Mouse (Mus musculus) liver, embryonic 16.5 days (tissue): ENCODE data around the gene Fndc8. TPM values are rescaled to one million over a fixed set of nuclear protein-coding genes. Genes with fewer than 3 reads are reported as not detected.
A peak's percentile ranks its signal among the peaks of the same experiment; 100 is the strongest.
"Not testable (repeated sequence)": the region's sequence is repeated elsewhere in the genome, so short reads cannot be mapped to it uniquely, and the experiment has no call there.

Experiments used
- ATAC-seq: fragments of 200-750 bp; cut with Nextera tagmentation; 2 replicates; pipeline ENCODE4 v1.8.0; 2017; ENCODE audit warnings: low read depth, mild to moderate bottlenecking, moderate number of reproducible peaks, moderate library complexity
- H3K27ac ChIP-seq: fragments of 300-500 bp; sonication (generic); 2 replicates; pipeline ENCODE4 v1.5.1; 2014; ENCODE audit warnings: mild to moderate bottlenecking, low read length
- H3K27me3 ChIP-seq: fragments of 300-500 bp; sonication (generic); 2 replicates; pipeline ENCODE4 v1.6.1; 2014; ENCODE audit warnings: low read depth, low read length, mixed read lengths; ENCODE audit not compliant: control insufficient read depth, insufficient read depth
- H3K36me3 ChIP-seq: fragments of 300-500 bp; sonication (generic); 2 replicates; pipeline ENCODE4 v1.6.1; 2014; ENCODE audit warnings: mild to moderate bottlenecking; ENCODE audit not compliant: control insufficient read depth, insufficient read depth
- H3K4me1 ChIP-seq: fragments of 300-500 bp; sonication (generic); 2 replicates; pipeline ENCODE4 v1.6.1; 2014; ENCODE audit warnings: low read depth, low read length, mixed read lengths; ENCODE audit not compliant: control insufficient read depth
- H3K4me2 ChIP-seq: fragments of 300-500 bp; sonication (generic); 2 replicates; pipeline ENCODE4 v1.6.1; 2014; ENCODE audit warnings: low read depth, low read length, mixed read lengths
- H3K4me3 ChIP-seq: fragments of 300-500 bp; sonication (generic); 2 replicates; pipeline ENCODE4 v1.5.1; 2014; ENCODE audit warnings: low read depth, mild to moderate bottlenecking, low read length
- H3K9ac ChIP-seq: fragments of 300-500 bp; sonication (generic); 2 replicates; pipeline ENCODE4 v1.6.1; 2014; ENCODE audit warnings: low read depth, low read length
- H3K9me3 ChIP-seq: fragments of 300-500 bp; sonication (generic); replicated peaks from 2 replicates; pipeline ENCODE4 v1.6.1; 2016; ENCODE audit warnings: low read length; ENCODE audit not compliant: control insufficient read depth
- WGBS: fragments of 180-500 bp; shearing (Covaris S2); extraction: QIAGEN DNeasy Blood & Tissue Kit; methylation state at CpG from one replicate; pipeline ENCODE4 v1.1.7; 2014; ENCODE audit not compliant: insufficient replicate concordance; 5-methylcytosine and 5-hydroxymethylcytosine counted together
- polyA plus RNA-seq: library from polyadenylated mRNA; unstranded; fragments of >200 nt; fragmentation: Nextera tagmentation; extraction: Ambion mirVana; gene quantifications from 2 replicates; pipeline ENCODE4 v1.2.1, GENCODE M21; 2015

Gene Fndc8
- polyA plus RNA-seq, 1 experiment from 2014 or later = 0.12 TPM

DNA sequence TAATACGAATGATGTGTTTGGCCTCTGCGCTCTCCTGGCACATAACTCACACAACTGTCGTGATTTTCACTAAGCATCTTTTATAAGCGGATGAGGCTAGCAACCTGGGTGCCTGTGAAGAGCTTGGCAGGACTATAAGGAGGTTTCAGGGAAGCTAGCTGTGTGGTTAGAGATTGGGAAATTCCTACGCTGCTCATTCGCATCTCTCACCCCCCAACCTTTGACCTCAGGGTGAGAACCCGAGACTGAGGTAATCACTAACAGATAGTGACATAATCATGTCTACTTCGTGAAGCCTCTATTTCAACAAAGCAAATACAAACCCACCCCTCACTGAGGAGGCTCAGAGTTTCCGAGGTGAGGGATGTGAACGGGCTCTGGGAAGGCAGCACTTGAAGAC, 28.8 kb downstream of the Fndc8 start:
- no peak overlapping the region for H3K9ac ChIP-seq
- H3K4me1 ChIP-seq = no peaks in the 10 kb centered on the region; the same call in 1 of the 2 replicates
- WGBS = 46% methylated on average over 10 of the region's 10 CpGs
- no peak overlapping the region for H3K4me3 ChIP-seq
- H3K36me3 ChIP-seq = no peaks in the 10 kb centered on the region
- peaks cover 5% of the 10 kb centered on the region for H3K27me3 ChIP-seq
- no peaks in the 10 kb centered on the region for H3K9me3 ChIP-seq
- no peak overlapping the region for H3K4me2 ChIP-seq
- H3K27ac ChIP-seq = no peak overlapping the region
- ATAC-seq = no peak

DNA sequence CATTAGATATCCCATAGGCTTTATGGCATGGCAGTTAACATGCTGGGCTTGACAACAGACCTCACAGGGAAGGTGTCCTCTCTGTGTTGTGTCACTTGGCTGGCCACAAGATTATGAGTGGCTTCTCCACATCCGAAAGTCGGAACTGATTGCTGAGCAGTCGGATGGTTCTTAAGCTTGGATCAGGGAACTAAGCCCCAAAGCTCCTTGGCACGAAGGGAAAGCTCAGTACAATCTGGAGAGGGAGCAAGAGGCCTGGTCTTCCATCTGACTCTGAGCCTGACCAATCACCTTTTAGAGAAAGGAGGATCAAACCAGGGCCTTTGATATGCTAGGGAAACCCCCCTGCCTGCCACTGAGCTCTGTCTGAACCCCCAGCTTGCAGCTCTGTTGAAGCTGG, 29.8 kb downstream of the Fndc8 start:
- ATAC-seq = no peak
- 65% methylated on average over 4 of the region's 4 CpGs for WGBS

DNA sequence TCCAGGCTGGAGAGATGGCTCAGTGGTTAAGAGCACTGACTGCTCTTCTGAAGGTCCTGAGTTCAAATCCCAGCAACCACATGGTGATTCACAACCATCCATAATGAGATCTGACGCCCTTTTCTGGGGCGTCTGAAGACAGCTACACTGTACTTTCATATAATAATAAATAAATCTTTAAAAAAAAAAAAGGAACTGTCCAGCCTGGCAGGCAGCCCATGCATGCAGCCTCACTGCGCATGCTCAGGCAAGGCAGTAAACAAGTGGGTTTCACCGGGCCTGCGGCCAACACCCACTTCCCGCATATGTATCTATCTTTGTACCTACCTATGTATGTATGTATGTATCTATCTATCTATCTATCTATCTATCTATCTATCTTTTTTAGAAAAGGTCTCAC, 32.0 kb downstream of the Fndc8 start:
- not testable (repeated sequence) for ATAC-seq, H3K4me2 ChIP-seq, H3K36me3 ChIP-seq, H3K4me1 ChIP-seq, H3K9ac ChIP-seq, H3K27ac ChIP-seq, H3K9me3 ChIP-seq, H3K4me3 ChIP-seq
- H3K27me3 ChIP-seq = peaks cover 20% of the 10 kb centered on the region
- 62% methylated on average over 6 of the region's 6 CpGs for WGBS

More for the DNA sequence above, 29.8 kb downstream of the Fndc8 start:
- no peak overlapping the region for H3K9ac ChIP-seq
- H3K36me3 ChIP-seq = no peaks in the 10 kb centered on the region
- no peak overlapping the region for H3K27ac ChIP-seq
- H3K9me3 ChIP-seq = no peaks in the 10 kb centered on the region
- H3K4me1 ChIP-seq = no peaks in the 10 kb centered on the region; the same call in 1 of the 2 replicates
- H3K4me3 ChIP-seq = no peak overlapping the region
- no peak overlapping the region for H3K4me2 ChIP-seq
- H3K27me3 ChIP-seq = peaks cover 8% of the 10 kb centered on the region

DNA sequence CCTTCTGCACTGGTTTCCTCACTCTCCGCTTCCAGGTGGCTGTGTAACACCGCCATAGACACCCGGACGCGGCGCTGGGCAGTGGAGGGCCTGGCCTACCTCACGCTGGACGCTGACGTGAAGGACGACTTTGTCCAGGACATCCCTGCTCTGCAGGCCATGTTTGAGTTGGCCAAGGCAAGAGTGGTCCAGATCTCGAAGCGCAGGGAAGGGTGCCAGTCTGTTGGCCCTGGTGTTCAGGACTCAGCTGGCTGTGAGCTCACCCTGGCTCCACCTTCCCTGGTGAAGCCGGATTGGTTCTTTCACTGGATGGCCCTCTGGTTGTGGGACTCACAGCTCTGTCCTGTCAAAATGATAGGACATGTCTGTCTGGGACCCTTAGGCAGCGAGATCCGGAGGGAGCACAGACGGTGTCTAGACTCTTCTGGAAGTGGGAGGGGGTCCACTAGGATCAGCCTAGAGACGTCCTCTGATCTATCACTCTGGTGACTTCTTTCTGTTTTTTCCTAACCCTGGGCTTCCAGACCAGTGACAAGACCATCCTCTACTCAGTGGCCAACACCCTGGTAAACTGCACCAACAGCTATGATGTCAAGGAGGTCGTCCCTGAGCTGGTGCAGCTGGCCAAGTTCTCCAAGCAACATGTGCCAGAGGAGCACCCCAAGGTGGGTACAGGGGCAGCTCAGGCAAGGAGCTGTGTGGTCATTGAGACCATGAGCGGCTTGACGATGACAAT, 37.1 kb downstream of the Fndc8 start:
- Histone ChIP-seq H3K27ac (no peak overlapping the region), H3K9me3 (no peaks in the 10 kb centered on the region), H3K4me1 (no peaks in the 10 kb centered on the region; the same call in 1 of the 2 replicates), H3K4me3 (no peak overlapping the region), H3K27me3 (peaks cover 66% of the 10 kb centered on the region), H3K36me3 (no peaks in the 10 kb centered on the region), H3K9ac (no peak overlapping the region), H3K4me2 (no peak overlapping the region)
- no peak for ATAC-seq
- 36% methylated on average over 20 of the region's 20 CpGs for WGBS

DNA sequence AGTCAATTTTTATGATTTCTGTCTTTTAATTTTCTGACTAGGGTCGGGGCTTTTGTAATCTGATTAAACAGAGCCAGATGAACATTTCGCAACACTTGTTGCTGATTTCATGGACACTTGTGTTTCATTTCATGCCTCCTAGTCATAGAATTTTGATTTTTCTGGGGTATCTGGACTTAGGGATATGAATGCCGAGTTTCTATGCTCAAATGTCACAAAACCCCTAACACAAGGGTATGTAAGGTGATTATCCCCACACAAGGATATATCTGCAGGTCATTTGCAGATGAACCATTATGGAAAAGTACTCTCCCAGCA, 37.7 kb downstream of the Fndc8 start:
- peaks cover 72% of the 10 kb centered on the region for H3K27me3 ChIP-seq
- no peak for ATAC-seq

DNA sequence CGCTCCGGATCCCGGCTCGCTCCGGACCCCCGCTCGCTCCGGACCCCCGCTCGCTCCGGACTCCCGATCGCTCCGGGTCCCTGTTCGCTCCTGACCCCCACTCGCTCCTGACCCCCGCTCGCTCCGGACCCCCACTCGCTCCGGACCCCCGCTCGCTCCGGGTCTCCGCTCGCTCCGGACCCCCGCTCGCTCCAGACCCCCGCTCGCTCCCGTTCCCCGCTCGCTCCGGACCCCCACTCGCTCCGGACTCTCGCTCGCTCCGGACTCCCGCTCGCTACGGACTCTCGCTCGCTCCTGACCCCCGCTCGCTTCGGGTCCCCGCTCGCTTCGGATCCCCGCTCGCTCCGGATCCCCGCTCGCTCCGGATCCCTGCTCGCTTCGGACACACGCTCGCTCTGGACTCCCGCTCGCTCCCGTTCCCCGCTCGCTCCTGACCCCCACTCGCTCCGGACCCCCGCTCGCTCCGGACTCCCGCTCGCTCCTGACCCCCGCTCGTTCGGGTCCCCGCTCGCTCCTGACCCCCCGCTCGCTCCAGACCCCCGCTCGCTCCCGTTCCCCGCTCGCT, 38.5 kb downstream of the Fndc8 start:
- H3K36me3 ChIP-seq, H3K27ac ChIP-seq, ATAC-seq, H3K4me1 ChIP-seq, H3K9ac ChIP-seq, H3K9me3 ChIP-seq: not testable (repeated sequence)
- Histone ChIP-seq H3K27me3 (peaks cover 77% of the 10 kb centered on the region), H3K4me3 (peak overlapping the region; percentile 42), H3K4me2 (peak overlapping the region; percentile 62)
- 2% methylated on average over 77 of the region's 85 CpGs for WGBS

More for the DNA sequence above, 37.7 kb downstream of the Fndc8 start:
- Histone ChIP-seq H3K27ac (no peak overlapping the region), H3K4me2 (no peak overlapping the region), H3K9me3 (no peaks in the 10 kb centered on the region), H3K36me3 (no peaks in the 10 kb centered on the region), H3K4me3 (no peak overlapping the region), H3K4me1 (no peaks in the 10 kb centered on the region; the same call in 1 of the 2 replicates), H3K9ac (no peak overlapping the region)
- 34% methylated on average over 3 of the region's 3 CpGs for WGBS

DNA sequence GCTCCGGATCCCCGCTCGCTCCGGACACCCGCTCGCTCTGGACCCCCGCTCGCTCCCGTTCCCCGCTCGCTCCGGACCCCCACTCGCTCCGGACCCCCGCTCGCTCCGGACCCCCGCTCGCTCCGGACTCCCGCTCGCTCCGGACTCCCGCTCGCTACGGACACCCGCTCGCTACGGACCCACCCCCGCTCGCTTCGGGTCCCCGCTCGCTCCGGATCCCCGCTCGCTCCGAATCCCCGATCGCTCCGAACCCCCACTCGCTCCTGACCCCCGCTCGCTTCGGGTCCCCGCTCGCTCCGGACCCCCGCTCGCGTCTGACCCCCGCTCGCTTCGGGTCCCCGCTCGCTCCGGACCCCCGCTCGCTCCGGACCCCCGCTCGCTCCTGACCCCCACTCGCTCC, 39.2 kb downstream of the Fndc8 start:
- 4% methylated on average over 41 of the region's 63 CpGs for WGBS
- Histone ChIP-seq H3K27me3 (peaks cover 84% of the 10 kb centered on the region), H3K4me2 (peak overlapping the region; percentile 62), H3K4me3 (peak overlapping the region; percentile 42)
- H3K27ac ChIP-seq, H3K9ac ChIP-seq, H3K4me1 ChIP-seq, ATAC-seq, H3K9me3 ChIP-seq, H3K36me3 ChIP-seq: not testable (repeated sequence)

DNA sequence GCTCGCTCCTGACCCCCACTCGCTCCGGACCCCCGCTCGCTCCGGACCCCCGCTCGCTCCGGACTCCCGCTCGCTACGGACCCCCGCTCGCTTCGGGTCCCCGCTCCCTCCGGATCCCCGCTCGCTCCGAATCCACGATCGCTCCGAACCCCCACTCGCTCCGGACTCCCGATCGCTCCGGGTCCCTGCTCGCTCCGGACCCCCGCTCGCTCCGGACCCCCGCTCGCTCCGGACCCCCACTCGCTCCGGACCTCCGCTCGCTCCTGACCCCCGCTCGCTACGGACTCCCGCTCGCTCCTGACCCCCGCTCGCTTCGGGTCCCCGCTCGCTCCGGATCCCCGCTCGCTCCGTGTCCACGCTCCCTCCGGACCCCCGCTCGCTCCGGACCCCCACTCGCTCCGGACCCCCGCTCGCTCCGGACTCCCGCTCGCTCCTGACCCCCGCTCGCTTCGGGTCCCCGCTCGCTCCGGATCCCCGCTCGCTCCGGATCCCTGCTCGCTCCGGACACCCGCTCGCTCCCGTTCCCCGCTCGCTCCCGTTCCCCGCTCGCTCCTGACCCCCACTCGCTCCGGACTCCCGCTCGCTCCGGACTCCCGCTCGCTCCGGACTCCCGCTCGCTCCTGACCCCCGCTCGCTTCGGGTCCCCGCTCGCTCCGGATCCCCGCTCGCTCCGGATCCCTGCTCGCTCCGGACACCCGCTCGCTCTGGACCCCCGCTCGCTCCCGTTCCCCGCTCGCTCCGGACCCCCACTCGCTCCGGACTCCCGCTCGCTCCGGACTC, 39.9 kb downstream of the Fndc8 start:
- Histone ChIP-seq H3K4me2 (peak overlapping the region; percentile 62), H3K9ac (peak overlapping the region; percentile 20; the same call in 1 of the 2 replicates), H3K27me3 (peaks cover 86% of the 10 kb centered on the region), H3K4me3 (peak overlapping the region; percentile 47)
- H3K27ac ChIP-seq, H3K4me1 ChIP-seq, ATAC-seq, H3K9me3 ChIP-seq, H3K36me3 ChIP-seq: not testable (repeated sequence)
- under 1% methylated on average over 95 of the region's 119 CpGs for WGBS

DNA sequence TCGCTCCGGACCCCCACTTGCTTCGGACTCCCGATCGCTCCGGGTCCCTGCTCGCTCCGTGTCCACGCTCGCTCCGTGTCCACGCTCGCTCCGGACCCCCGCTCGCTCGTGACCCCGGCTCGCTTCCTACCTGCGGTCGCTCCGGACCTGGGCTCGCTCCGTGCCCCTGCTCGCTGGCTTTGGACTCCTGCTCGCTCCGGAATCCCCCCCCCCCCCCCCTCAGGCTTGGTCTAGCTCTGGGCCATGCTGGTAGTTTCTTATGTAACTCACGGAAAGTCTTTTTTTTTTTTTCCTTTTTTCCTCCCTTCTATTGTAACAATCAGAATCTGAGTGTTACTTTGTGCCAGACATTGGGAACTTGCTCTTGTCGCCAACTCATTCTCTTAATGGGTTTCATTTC, 41.3 kb downstream of the Fndc8 start:
- peak overlapping the region; percentile 47 for H3K4me3 ChIP-seq
- H3K9me3 ChIP-seq = no peaks in the 10 kb centered on the region
- H3K4me2 ChIP-seq = peak overlapping the region; percentile 62
- H3K27me3 ChIP-seq = peaks cover 83% of the 10 kb centered on the region
- no peak overlapping the region for H3K27ac ChIP-seq
- no peak for ATAC-seq
- H3K36me3 ChIP-seq = no peaks in the 10 kb centered on the region
- no peak overlapping the region for H3K9ac ChIP-seq
- H3K4me1 ChIP-seq = no peaks in the 10 kb centered on the region; the same call in 1 of the 2 replicates
- 3% methylated on average over 29 of the region's 29 CpGs for WGBS
